Mouse (Mus musculus) hindbrain, postnatal 0 days (tissue): Measurements from ENCODE around the gene Hecw2. TPM values are rescaled to one million over a fixed set of nuclear protein-coding genes. Genes with fewer than 3 reads are reported as not detected.

Source experiments
- ATAC-seq: fragments of 200-750 bp; cut with Nextera tagmentation; 2 replicates; pipeline ENCODE4 v1.8.0; 2017; ENCODE audit warnings: mild to moderate bottlenecking, moderate TSS enrichment, moderate library complexity
- DNase-seq: peaks from one replicate; pipeline ENCODE4 v3.0.0-alpha.2; 2015; ENCODE audit warnings: low spot score
- H3K27ac ChIP-seq: fragments of 300-500 bp; sonication (generic); 2 replicates; pipeline ENCODE4 v1.5.1; 2014; ENCODE audit warnings: mild to moderate bottlenecking
- H3K27me3 ChIP-seq: fragments of 300-500 bp; sonication (generic); 2 replicates; pipeline ENCODE4 v1.6.1; 2014; ENCODE audit warnings: low read length, mixed read lengths; ENCODE audit not compliant: insufficient read depth
- H3K36me3 ChIP-seq: fragments of 300-500 bp; sonication (generic); 2 replicates; pipeline ENCODE4 v1.6.1; 2014; ENCODE audit warnings: low read length, mixed read lengths; ENCODE audit not compliant: insufficient read depth
- H3K4me1 ChIP-seq: fragments of 300-500 bp; sonication (generic); 2 replicates; pipeline ENCODE4 v1.6.1; 2014; ENCODE audit warnings: antibody characterized with exemption, low read length, mixed read lengths; ENCODE audit not compliant: insufficient read depth
- H3K4me2 ChIP-seq: fragments of 300-500 bp; sonication (generic); 2 replicates; pipeline ENCODE4 v1.6.1; 2014; ENCODE audit warnings: low read depth, mild to moderate bottlenecking, low read length, moderate library complexity, mixed read lengths
- H3K4me3 ChIP-seq: fragments of 300-500 bp; sonication (generic); 2 replicates; pipeline ENCODE4 v1.5.1; 2014; ENCODE audit warnings: low read length
- H3K9ac ChIP-seq: fragments of 300-500 bp; sonication (generic); replicated peaks from 2 replicates; pipeline ENCODE4 v1.6.1; 2014; ENCODE audit warnings: mild to moderate bottlenecking, low read length, moderate library complexity, mixed read lengths
- H3K9me3 ChIP-seq: fragments of 300-500 bp; sonication (generic); 2 replicates; pipeline ENCODE4 v1.6.1; 2016; ENCODE audit warnings: low read length, mixed read lengths
- CTCF ChIP-seq: IDR thresholded peaks from 2 replicates; pipeline ENCODE4 v1.5.1; 2016; ENCODE audit warnings: antibody characterized with exemption, control low read depth, low read depth
- WGBS: fragments of 180-500 bp; shearing (Covaris S2); extraction: QIAGEN DNeasy Blood & Tissue Kit; methylation state at CpG from one replicate; pipeline ENCODE4 v1.1.7; 2014; 5-methylcytosine and 5-hydroxymethylcytosine counted together
- polyA plus RNA-seq: library from polyadenylated mRNA; unstranded; fragments of >200 nt; fragmentation: Nextera tagmentation; extraction: Ambion mirVana; gene quantifications from 2 replicates; pipeline ENCODE4 v1.2.1, GENCODE M21; 2015
- total RNA-seq: library from RNA; depleted of rRNA; stranded (reverse); fragments of >200 nt; gene quantifications from 2 replicates; pipeline ENCODE4 v1.2.3, GENCODE M21; 2014; rRNA removed

The Hecw2 gene
- total RNA-seq, result 20.4 and 21.1 TPM in 2 replicates
- polyA plus RNA-seq, result 6.3 and 6.7 TPM in 2 replicates

GRCm38 (mm10) chr1:54194954-54195305, at the start of gene Hecw2:
Gene Hecw2, minus strand, starts transcription at chr1:54195168.
- Histone ChIP-seq H3K4me3 (peak within 1 kb of the TSS; percentile 91), H3K27me3 (no peaks in the 10 kb centered on the region), H3K4me2 (peak within 1 kb of the TSS; percentile 66), H3K27ac (peak within 1 kb of the TSS; percentile 98), H3K4me1 (peaks cover 4% of the 10 kb centered on the region; the same call in 1 of the 2 replicates), H3K9ac (peak within 1 kb of the TSS; percentile 94), H3K36me3 (no peaks in the 10 kb centered on the region), H3K9me3 (no peaks in the 10 kb centered on the region)
- ATAC-seq (peak; percentile 78), DNase-seq (peak; percentile 67)
- 0 out of 2 replicates have a peak, but pooled peaks have one; percentile 9 for TF ChIP-seq CTCF
- WGBS, result 1% methylated on average over 37 of the region's 38 CpGs

GRCm38 (mm10) chr1:54242722-54243121, 47.8 kb upstream of the Hecw2 start:
- ATAC-seq, result no peak
- H3K4me2 ChIP-seq, result no peak overlapping the region
- H3K9ac ChIP-seq, result no peak overlapping the region
- H3K4me3 ChIP-seq, result no peak overlapping the region
- no peaks in the 10 kb centered on the region for H3K36me3 ChIP-seq
- H3K27ac ChIP-seq, result no peak overlapping the region
- no peaks in the 10 kb centered on the region for H3K27me3 ChIP-seq
- TF ChIP-seq CTCF, result no peak
- 92% methylated on average over 4 of the region's 4 CpGs for WGBS
- DNase-seq, result no peak
- H3K9me3 ChIP-seq, result no peaks in the 10 kb centered on the region
- H3K4me1 ChIP-seq, result no peaks in the 10 kb centered on the region

- Histone ChIP-seq H3K9ac (no peak overlapping the region), H3K4me1 (no peaks in the 10 kb centered on the region), H3K4me3 (no peak overlapping the region), H3K9me3 (no peaks in the 10 kb centered on the region), H3K36me3 (no peaks in the 10 kb centered on the region), H3K4me2 (no peak overlapping the region), H3K27me3 (no peaks in the 10 kb centered on the region), H3K27ac (no peak overlapping the region)
- DNase-seq, result no peak
- no peak for TF ChIP-seq CTCF
- 95% methylated on average over 3 of the region's 3 CpGs for WGBS
- ATAC-seq, result no peak
Measured at GRCm38 (mm10) chr1:54220273-54220672, 25.3 kb upstream of the Hecw2 start.

- Histone ChIP-seq H3K4me2 (peak overlapping the region; percentile 66), H3K36me3 (no peaks in the 10 kb centered on the region), H3K9ac (peak overlapping the region; percentile 94), H3K27me3 (no peaks in the 10 kb centered on the region), H3K9me3 (no peaks in the 10 kb centered on the region), H3K27ac (peak overlapping the region; percentile 98), H3K4me1 (peaks cover 4% of the 10 kb centered on the region; the same call in 1 of the 2 replicates), H3K4me3 (peak overlapping the region; percentile 91)
- peak; percentile 87 for ATAC-seq
- DNase-seq, result peak; percentile 76
- peak; percentile 30 for TF ChIP-seq CTCF
- 0% methylated on average over 48 of the region's 104 CpGs for WGBS
Measured at GRCm38 (mm10) chr1:54194183-54194953, 600 bp downstream of the Hecw2 start.

- no peaks in the 10 kb centered on the region for H3K9me3 ChIP-seq
- H3K27me3 ChIP-seq, result no peaks in the 10 kb centered on the region
- H3K4me1 ChIP-seq, result peaks cover 4% of the 10 kb centered on the region; the same call in 1 of the 2 replicates
- peak overlapping the region; percentile 91 for H3K4me3 ChIP-seq
- WGBS, result 21% methylated on average over 7 of the region's 7 CpGs
- no peaks in the 10 kb centered on the region for H3K36me3 ChIP-seq
- H3K27ac ChIP-seq, result no peak overlapping the region
- 0 out of 2 replicates have a peak overlapping the region, but pooled peaks have one; percentile 9 for H3K9ac ChIP-seq
- ATAC-seq (no peak), DNase-seq (peak; percentile 31)
- no peak for TF ChIP-seq CTCF
- peak overlapping the region; percentile 66 for H3K4me2 ChIP-seq
Measured at GRCm38 (mm10) chr1:54193191-54193770, 1.7 kb downstream of the Hecw2 start.

DNA sequence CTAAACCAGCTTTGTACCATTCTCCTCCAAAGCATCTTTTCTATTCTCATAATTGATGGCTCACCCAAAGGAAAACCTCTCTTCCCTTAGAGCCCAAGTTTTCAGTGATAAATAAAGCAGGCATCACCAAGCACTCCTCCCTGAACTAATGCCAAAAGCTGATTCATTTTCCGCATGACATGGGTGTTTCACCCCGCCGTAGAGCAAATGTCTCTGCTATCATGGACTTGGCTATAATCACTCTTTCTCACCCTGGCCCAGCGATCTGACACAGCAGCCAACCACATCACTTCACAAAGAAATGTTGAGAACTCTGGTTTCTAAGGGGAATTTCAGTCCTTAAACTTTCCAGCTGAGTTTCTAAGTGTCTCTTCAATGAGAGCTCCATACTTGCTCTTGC, 7.4 kb downstream of the Hecw2 start:
- Histone ChIP-seq H3K36me3 (no peaks in the 10 kb centered on the region), H3K4me2 (no peak overlapping the region), H3K4me1 (peaks cover 1% of the 10 kb centered on the region; the same call in 1 of the 2 replicates), H3K9me3 (no peaks in the 10 kb centered on the region), H3K27ac (no peak overlapping the region), H3K27me3 (no peaks in the 10 kb centered on the region), H3K4me3 (no peak overlapping the region), H3K9ac (no peak overlapping the region)
- 56% methylated on average over 4 of the region's 4 CpGs for WGBS
- TF ChIP-seq CTCF, result no peak
- DNase-seq (peak; percentile 5), ATAC-seq (no peak)
